Mouse (Mus musculus) hindbrain, embryonic 10.5 days (tissue): ENCODE results near the gene Gm43951. TPM values are rescaled to one million over a fixed set of nuclear protein-coding genes. Genes with fewer than 3 reads are reported as not detected.
A peak's percentile ranks its signal among the peaks of the same experiment; 100 is the strongest.

ENCODE experiments used
- DNase-seq: peaks from one replicate; pipeline ENCODE4 v3.0.0-alpha.2; 2017; ENCODE audit warnings: low spot score
- H3K27ac ChIP-seq: fragments of 300-500 bp; sonication (generic); 2 replicates; pipeline ENCODE4 v1.5.1; 2016; ENCODE audit warnings: mild to moderate bottlenecking, moderate library complexity
- H3K27me3 ChIP-seq: fragments of 300-500 bp; sonication (generic); 2 replicates; pipeline ENCODE4 v1.6.1; 2016; ENCODE audit warnings: mild to moderate bottlenecking; ENCODE audit not compliant: poor library complexity, insufficient read depth, severe bottlenecking
- H3K36me3 ChIP-seq: fragments of 300-500 bp; sonication (generic); 2 replicates; pipeline ENCODE4 v1.6.1; 2016; ENCODE audit warnings: mild to moderate bottlenecking, moderate library complexity
- H3K4me1 ChIP-seq: fragments of 300-500 bp; sonication (generic); replicated peaks from 2 replicates; pipeline ENCODE4 v1.6.1; 2016; ENCODE audit warnings: mild to moderate bottlenecking
- H3K4me3 ChIP-seq: fragments of 300-500 bp; sonication (generic); 2 replicates; pipeline ENCODE4 v1.5.1; 2016; ENCODE audit warnings: mild to moderate bottlenecking, moderate library complexity
- H3K9me3 ChIP-seq: fragments of 300-500 bp; sonication (generic); 2 replicates; pipeline ENCODE4 v1.6.1; 2016; ENCODE audit warnings: mild to moderate bottlenecking, moderate library complexity
- WGBS: fragments of 180-500 bp; shearing (Covaris S2); methylation state at CpG from one replicate; pipeline ENCODE4 v1.1.7; 2016; 5-methylcytosine and 5-hydroxymethylcytosine counted together
- polyA plus RNA-seq: library from polyadenylated mRNA; unstranded; fragments of >200 nt; fragmentation: Nextera tagmentation; extraction: Ambion mirVana; gene quantifications from 2 replicates; pipeline ENCODE4 v1.2.1, GENCODE M21; 2016

The Gm43951 gene
- polyA plus RNA-seq, 1 experiment from 2014 or later: 0.44 TPM

- H3K36me3 ChIP-seq: no peaks in the 10 kb centered on the region
- 0 out of 2 replicates have a peak, but pooled peaks cover 1% of the 10 kb centered on the region for H3K27me3 ChIP-seq
- no peak for DNase-seq
- WGBS: 87% methylated on average over 4 of the region's 4 CpGs
- H3K27ac ChIP-seq: no peak overlapping the region
- no peaks in the 10 kb centered on the region for H3K9me3 ChIP-seq
- peaks cover 12% of the 10 kb centered on the region for H3K4me1 ChIP-seq
- no peak overlapping the region for H3K4me3 ChIP-seq
These were observed 16.8 kb upstream of the Gm43951 start for GRCm38 (mm10) chr11:72223414-72223813.

GRCm38 (mm10) chr11:72221278-72221677 lies 14.6 kb upstream of the Gm43951 start:
- peak; percentile 74 for DNase-seq
- Histone ChIP-seq H3K4me3 (no peak overlapping the region), H3K4me1 (peaks cover 15% of the 10 kb centered on the region), H3K27me3 (no peaks in the 10 kb centered on the region), H3K36me3 (no peaks in the 10 kb centered on the region), H3K9me3 (no peaks in the 10 kb centered on the region), H3K27ac (no peak overlapping the region)
- WGBS: 15% methylated on average over 6 of the region's 6 CpGs

GRCm38 (mm10) chr11:72217116-72217515 lies 10.5 kb upstream of the Gm43951 start:
- Histone ChIP-seq H3K36me3 (peaks cover 9% of the 10 kb centered on the region), H3K4me3 (no peak overlapping the region), H3K4me1 (peaks cover 27% of the 10 kb centered on the region), H3K27ac (no peak overlapping the region), H3K9me3 (no peaks in the 10 kb centered on the region), H3K27me3 (no peaks in the 10 kb centered on the region)
- no peak for DNase-seq
- 86% methylated on average over 5 of the region's 5 CpGs for WGBS

- no peaks in the 10 kb centered on the region for H3K27me3 ChIP-seq
- H3K4me3 ChIP-seq: peak within 1 kb of the TSS; percentile 77
- peaks cover 27% of the 10 kb centered on the region for H3K4me1 ChIP-seq
- H3K9me3 ChIP-seq: no peaks in the 10 kb centered on the region
- peak; percentile 63 for DNase-seq
- H3K36me3 ChIP-seq: peaks cover 26% of the 10 kb centered on the region
- peak within 1 kb of the TSS; percentile 91 for H3K27ac ChIP-seq
- 5% methylated on average over 29 of the region's 29 CpGs for WGBS
These were observed 8.8 kb upstream of the Gm43951 start, which contains the start of gene Med31 for GRCm38 (mm10) chr11:72215410-72215797. Gene Med31 (minus strand): TSS chr11:72215592.

- DNase-seq: peak; percentile 99
- no peaks in the 10 kb centered on the region for H3K9me3 ChIP-seq
- H3K4me3 ChIP-seq: peak overlapping the region; percentile 77
- no peaks in the 10 kb centered on the region for H3K27me3 ChIP-seq
- H3K4me1 ChIP-seq: peaks cover 27% of the 10 kb centered on the region
- peak overlapping the region; percentile 91 for H3K27ac ChIP-seq
- peaks cover 32% of the 10 kb centered on the region for H3K36me3 ChIP-seq
- WGBS: 1% methylated on average over 51 of the region's 51 CpGs
These were observed 8.2 kb upstream of the Gm43951 start for GRCm38 (mm10) chr11:72214591-72215409.

GRCm38 (mm10) chr11:72207834-72208377 lies 1.3 kb upstream of the Gm43951 start:
- peaks cover 35% of the 10 kb centered on the region for H3K4me1 ChIP-seq
- H3K9me3 ChIP-seq: no peaks in the 10 kb centered on the region
- WGBS: 23% methylated on average over 17 of the region's 17 CpGs
- H3K4me3 ChIP-seq: peak overlapping the region; percentile 95
- peak overlapping the region; percentile 92 for H3K27ac ChIP-seq
- H3K36me3 ChIP-seq: peaks cover 49% of the 10 kb centered on the region
- DNase-seq: no peak
- H3K27me3 ChIP-seq: no peaks in the 10 kb centered on the region

- Histone ChIP-seq H3K9me3 (no peaks in the 10 kb centered on the region), H3K36me3 (peaks cover 44% of the 10 kb centered on the region), H3K27ac (peak within 1 kb of the TSS; percentile 92), H3K4me3 (peak within 1 kb of the TSS; percentile 95), H3K27me3 (no peaks in the 10 kb centered on the region), H3K4me1 (peaks cover 35% of the 10 kb centered on the region)
- under 1% methylated on average over 42 of the region's 42 CpGs for WGBS
- peak; percentile 89 for DNase-seq
These were observed 679 bp upstream of the Gm43951 start, which contains the start of the genes 4933427D14Rik and Txndc17 for GRCm38 (mm10) chr11:72207204-72207833. Gene 4933427D14Rik (minus strand): TSS chr11:72207459. Gene Txndc17 (plus strand): TSS chr11:72207547.

- Histone ChIP-seq H3K4me3 (peak overlapping the region; percentile 95), H3K27me3 (no peaks in the 10 kb centered on the region), H3K36me3 (peaks cover 43% of the 10 kb centered on the region), H3K4me1 (peaks cover 35% of the 10 kb centered on the region), H3K9me3 (no peaks in the 10 kb centered on the region), H3K27ac (no peak overlapping the region)
- no peak for DNase-seq
- 78% methylated on average over 6 of the region's 6 CpGs for WGBS
These were observed 1.4 kb downstream of the Gm43951 start for GRCm38 (mm10) chr11:72205256-72205655.

GRCm38 (mm10) chr11:72203440-72203839 lies 3.2 kb downstream of the Gm43951 start:
- no peak for DNase-seq
- WGBS: 84% methylated on average over 1 of the region's 1 CpGs
- Histone ChIP-seq H3K27me3 (no peaks in the 10 kb centered on the region), H3K36me3 (peaks cover 46% of the 10 kb centered on the region), H3K9me3 (no peaks in the 10 kb centered on the region), H3K4me1 (peaks cover 35% of the 10 kb centered on the region), H3K27ac (no peak overlapping the region), H3K4me3 (no peak overlapping the region)

- no peaks in the 10 kb centered on the region for H3K4me1 ChIP-seq
- H3K36me3 ChIP-seq: peaks cover 92% of the 10 kb centered on the region
- no peak for DNase-seq
- H3K27me3 ChIP-seq: no peaks in the 10 kb centered on the region
- no peaks in the 10 kb centered on the region for H3K9me3 ChIP-seq
- WGBS: 89% methylated on average over 8 of the region's 8 CpGs
- no peak overlapping the region for H3K27ac ChIP-seq
- no peak overlapping the region for H3K4me3 ChIP-seq
These were observed 10.1 kb downstream of the Gm43951 start for GRCm38 (mm10) chr11:72196506-72196905.

GRCm38 (mm10) chr11:72194259-72194658 lies 12.4 kb downstream of the Gm43951 start:
- H3K9me3 ChIP-seq: no peaks in the 10 kb centered on the region
- WGBS: 91% methylated on average over 2 of the region's 2 CpGs
- no peak overlapping the region for H3K27ac ChIP-seq
- peaks cover 93% of the 10 kb centered on the region for H3K36me3 ChIP-seq
- DNase-seq: no peak
- no peak overlapping the region for H3K4me3 ChIP-seq
- H3K27me3 ChIP-seq: no peaks in the 10 kb centered on the region
- no peaks in the 10 kb centered on the region for H3K4me1 ChIP-seq

GRCm38 (mm10) chr11:72190857-72191256 lies 15.8 kb downstream of the Gm43951 start:
- Histone ChIP-seq H3K27me3 (no peaks in the 10 kb centered on the region), H3K36me3 (peaks cover 94% of the 10 kb centered on the region), H3K27ac (no peak overlapping the region), H3K9me3 (no peaks in the 10 kb centered on the region), H3K4me3 (no peak overlapping the region), H3K4me1 (no peaks in the 10 kb centered on the region)
- no peak for DNase-seq
- WGBS: 94% methylated on average over 1 of the region's 1 CpGs

- Histone ChIP-seq H3K4me1 (no peaks in the 10 kb centered on the region), H3K36me3 (peaks cover 74% of the 10 kb centered on the region), H3K27ac (no peak overlapping the region), H3K9me3 (no peaks in the 10 kb centered on the region), H3K27me3 (no peaks in the 10 kb centered on the region), H3K4me3 (no peak overlapping the region)
- no peak for DNase-seq
- 89% methylated on average over 4 of the region's 4 CpGs for WGBS
These were observed 22.4 kb downstream of the Gm43951 start for GRCm38 (mm10) chr11:72184252-72184651.
